Mouse (Mus musculus): Measurements from ENCODE around the gene Zfp456.
A peak's percentile ranks its signal among the peaks of the same experiment; 100 is the strongest.
"Not testable (repeated sequence)": the region's sequence is repeated elsewhere in the genome, so short reads cannot be mapped to it uniquely, and the experiment has no call there.

Zfp456 gene

DNA sequence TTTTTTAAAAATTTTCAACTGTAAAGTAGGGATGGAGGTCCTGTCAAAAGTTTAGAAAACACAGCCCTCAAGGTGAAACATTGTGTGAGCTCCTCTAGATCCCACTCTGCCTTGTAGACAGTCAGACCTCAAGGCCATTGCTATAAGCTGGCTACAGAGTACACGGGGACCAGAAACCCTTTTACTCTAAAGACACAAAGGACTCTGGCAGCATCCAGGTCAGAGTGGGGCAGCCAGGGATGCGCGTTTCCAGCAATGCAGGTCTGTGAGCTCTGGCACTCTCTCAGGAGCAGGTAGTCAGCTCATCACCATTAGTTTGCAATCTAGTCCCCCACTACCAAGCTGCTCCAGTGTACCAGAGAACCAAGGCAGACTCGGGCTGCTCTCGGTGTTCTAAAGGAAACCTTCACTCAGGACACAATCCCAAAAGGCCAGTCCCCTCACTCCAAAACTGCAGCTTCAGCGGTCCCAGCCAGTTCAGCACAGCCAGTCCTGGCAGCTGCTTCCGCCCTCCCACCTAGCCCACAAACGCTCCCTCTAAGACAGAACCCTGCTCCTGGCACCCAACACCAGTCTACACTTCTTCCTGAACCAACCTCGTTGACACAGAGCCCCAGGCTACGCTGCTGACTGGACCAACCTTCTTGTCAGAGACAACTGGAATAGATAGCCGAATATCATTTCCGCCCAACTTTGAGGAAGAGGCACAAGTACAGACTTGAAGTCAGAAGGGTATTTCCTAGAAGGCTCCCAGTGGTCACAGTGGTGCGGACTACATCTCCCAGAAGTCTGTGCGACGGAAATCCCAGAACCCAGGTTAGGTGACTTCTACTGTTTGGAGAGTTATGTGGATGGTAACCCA is at the start of gene Zfp456, which contains the start of gene Gm28041:
Gene Zfp456 (minus strand): TSS at position 761 of the 862 bp plus-strand sequence.
Gene Gm28041 (minus strand): TSS at position 684 of the 862 bp plus-strand sequence.
- not testable (repeated sequence) for DNase-seq (ENCODE audit: low read depth, low spot score)

DNA sequence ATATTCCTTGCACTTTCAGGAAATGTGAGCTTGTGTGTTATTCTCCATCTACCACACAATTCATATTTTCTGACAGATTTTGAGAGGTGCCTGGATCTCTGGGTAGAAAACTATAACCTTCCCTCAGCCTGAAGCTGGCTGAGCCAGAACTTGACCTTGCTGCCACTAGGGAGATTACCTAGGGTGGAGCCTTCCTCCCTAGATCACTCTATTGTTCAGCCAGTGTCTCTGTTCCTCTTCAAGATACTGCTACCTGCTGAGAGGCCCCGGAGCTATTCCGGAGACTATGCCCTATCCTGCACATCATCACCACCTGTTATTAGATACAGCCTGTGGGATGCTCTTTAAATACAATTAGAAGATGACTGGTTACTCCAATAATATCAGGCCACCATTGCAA is 46.9 kb upstream of the Zfp456 start:
- not testable (repeated sequence) for DNase-seq (ENCODE audit: low read depth, low spot score)

DNA sequence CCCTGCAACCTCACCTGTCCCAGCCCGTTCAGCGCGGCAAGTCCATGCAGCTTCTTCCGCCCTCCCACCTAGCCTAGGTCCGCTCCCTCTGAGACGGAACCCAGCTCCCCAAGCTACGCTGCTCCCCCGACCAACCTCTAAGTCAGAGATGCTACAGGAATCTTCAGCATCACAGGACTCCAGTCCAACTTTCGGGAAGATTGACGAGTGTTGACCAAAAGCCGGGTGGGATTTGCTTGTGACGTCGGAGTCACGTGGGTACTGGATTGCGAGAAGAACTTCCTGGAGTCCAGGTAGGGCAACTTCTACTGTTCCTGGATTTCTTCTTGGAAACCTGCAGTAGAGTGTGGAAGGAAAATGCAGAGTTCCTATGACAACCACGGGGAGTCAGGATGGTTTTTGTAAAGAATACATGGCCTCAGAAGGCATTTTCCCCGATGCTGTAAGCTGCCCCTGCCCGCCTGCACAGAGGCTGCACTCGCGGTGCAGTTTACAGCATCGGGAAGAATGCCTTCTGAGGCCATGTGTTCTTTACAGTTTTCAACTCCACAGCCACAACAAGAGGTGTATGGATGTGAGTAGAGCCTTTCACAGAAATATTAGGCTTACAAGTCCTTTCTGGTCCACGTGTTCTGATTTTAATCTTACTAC is 45.7 kb upstream of the Zfp456 start, which contains the start of gene Zfp459:
Gene Zfp459 (minus strand): TSS at position 212 of the 651 bp plus-strand sequence.
- DNase-seq (ENCODE audit: low read depth, low spot score): no peak

DNA sequence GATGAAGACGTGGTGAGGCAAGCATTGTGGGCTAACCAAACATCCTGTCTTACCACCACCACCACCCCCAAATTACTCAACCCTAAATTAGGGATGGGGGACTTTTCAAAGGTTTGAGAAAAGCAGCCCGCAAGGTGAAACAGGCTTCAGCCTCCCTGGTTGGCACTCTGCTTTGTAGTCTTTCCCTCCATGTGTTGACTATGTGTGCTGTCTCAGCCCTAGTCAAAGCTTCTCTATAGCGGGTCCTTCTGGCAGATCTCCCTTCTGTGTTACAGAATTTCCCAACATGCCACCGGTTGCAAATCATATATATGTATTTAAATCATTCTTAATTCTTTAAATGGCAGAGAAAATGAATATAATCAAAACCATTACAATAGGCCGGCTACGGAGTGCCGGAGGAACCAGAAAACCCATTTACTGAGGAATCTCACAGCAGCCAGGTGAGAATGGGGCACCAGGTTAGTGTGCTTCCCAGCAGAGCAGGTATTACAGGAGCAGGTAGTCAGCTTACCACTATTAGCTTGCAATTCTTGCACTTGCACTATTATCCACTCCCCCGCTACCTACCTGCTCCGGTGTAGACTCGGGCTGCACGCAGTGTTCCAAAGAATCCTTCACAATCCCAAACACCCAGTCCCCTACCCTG is 45.1 kb upstream of the Zfp456 start:
- no peak for DNase-seq (ENCODE audit: low read depth, low spot score)

DNA sequence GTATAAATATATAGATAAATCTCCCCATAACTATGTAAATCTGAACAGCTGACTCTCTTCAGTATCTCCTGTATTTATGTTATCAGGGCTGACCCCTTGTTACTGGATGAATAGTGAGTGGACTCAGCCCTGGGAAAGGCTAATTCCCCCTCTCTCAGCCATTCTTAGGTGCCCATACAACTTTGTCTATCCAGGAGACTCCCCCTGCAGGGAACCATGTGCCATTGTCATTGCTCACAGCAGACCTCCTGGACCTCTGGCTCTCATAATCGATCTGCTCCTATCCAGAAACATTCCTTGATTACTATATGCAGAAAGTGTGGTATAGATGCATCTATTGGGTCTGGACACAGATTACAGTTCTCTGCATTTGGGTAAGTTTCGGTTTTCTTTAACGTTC is 41.2 kb upstream of the Zfp456 start:
- DNase-seq (ENCODE audit: low read depth, low spot score): no peak

DNA sequence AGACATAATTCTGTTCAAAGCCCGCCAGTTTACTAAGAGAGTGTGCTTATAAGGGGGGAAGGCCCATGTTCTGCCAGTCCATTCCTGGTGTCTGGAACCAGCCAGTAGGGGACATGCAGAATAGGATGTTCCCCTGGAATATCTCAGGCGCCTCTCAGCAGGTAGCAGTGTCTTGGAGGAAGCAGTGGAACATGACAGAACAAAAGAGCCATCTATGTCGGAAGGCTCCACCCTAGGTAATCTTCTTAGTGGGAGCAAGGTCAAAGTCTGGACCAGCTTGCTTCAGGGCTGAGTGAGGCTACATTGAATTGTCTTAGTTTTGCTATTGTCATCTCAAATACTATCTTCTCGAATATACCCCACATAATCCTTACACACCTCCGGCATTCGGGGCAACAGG is 40.1 kb upstream of the Zfp456 start:
- DNase-seq (ENCODE audit: low read depth, low spot score): no peak

DNA sequence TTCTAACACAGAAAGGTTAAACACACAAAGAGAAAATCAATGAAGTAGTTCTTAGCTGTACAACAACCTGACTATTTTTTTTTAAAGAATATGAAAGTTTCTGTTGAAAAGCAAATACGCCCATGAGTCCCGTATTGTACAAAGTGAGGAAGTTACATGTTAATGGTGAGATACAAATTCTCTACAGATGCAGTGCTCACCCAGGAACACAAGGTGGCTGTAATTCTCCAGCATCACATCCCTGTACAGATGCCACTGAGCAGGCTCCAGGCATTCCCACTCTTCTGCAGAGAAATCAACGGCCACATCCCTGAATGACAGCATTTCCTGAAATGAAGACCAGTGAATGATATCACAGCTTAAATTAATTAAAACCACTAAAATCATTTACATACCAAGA is 38.0 kb upstream of the Zfp456 start:
- DNase-seq (ENCODE audit: low read depth, low spot score): not testable (repeated sequence)

DNA sequence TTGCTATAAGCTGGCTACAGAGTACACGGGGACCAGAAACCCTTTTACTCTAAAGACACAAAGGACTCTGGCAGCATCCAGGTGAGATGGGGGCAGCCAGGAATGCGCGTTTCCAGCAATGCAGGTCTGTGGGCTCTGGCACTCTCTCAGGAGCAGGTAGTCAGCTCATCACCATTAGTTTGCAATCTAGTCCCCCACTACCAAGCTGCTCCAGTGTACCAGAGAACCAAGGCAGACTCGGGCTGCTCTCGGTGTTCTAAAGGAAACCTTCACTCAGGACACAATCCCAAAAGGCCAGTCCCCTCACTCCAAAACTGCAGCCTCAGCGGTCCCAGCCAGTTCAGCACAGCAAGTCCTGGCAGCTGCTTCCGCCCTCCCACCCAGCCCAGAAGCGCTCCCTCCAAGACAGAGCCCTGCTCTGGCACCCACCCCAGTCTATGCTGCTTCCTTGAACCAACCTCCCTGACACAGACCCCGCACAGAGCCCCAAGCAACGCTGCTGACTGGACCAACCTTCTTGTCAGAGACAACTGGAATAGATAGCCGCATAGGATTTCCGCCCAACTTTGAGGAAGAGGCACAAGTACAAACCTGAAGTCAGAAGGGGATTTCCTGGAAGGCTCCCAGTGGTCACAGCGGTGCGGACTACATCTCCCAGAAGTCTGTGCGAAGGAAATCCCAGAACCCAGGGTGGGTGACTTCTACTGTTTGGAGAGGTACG is 23.7 kb upstream of the Zfp456 start, which contains the start of gene Zfp429:
Gene Zfp429 (minus strand): TSS at position 637 of the 721 bp plus-strand sequence.
- not testable (repeated sequence) for DNase-seq (ENCODE audit: low read depth, low spot score)

DNA sequence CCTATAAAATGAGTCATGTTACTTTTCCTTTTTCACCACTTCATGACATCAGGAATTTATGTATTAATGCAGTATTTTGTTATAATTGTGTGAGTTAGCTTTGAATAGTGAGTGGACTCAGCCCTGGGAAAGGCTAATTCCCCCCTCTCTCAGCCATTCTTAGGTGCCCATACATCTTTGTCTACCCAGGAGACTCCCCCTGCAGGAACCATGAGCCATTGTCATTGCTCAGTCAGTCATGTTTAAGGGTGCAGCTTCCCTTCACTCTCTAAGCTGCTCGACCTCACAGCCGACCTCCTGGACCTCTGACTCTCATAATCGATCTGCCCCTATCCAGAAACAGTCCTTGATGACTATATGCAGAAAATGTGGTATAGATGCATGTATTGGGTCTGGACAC is 645 bp upstream of the Zfp456 start:
- not testable (repeated sequence) for DNase-seq (ENCODE audit: low read depth, low spot score)

DNA sequence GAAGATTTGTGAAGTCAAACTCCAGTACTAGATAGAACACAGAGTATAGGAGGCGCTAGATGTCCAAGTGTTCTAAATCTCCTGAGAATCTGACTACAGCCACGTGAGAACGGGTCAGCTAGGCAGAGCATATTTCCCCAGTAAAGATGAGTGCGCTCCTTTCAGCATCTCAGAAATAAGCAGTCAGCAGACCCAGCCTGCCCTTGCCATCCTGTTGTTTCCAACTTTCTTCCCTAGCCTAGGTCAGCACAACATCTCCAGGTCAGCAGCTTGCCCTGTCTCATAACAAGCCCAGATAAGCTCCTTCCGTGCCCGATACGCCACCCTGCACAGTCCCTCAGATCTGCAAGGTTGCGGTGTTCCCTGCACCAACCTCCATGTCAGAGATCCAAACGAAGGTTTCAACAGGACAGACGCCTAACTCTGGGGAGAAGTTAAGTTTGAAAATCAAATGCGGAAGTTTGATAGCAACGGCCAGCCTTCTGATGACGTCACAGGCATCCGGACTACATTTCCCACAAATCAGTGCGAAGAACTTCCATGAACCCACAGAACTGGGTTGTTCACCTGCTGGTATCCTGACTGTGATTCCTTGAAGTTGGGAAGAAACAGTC is 15.4 kb downstream of the Zfp456 start, which contains the start of the genes Gm28044 and Zfp953:
Gene Gm28044 (minus strand): TSS at position 406 of the 614 bp plus-strand sequence.
Gene Zfp953 (minus strand): TSS at position 475 of the 614 bp plus-strand sequence.
- peak; percentile 84 for DNase-seq (ENCODE audit: low read depth, low spot score)

DNA sequence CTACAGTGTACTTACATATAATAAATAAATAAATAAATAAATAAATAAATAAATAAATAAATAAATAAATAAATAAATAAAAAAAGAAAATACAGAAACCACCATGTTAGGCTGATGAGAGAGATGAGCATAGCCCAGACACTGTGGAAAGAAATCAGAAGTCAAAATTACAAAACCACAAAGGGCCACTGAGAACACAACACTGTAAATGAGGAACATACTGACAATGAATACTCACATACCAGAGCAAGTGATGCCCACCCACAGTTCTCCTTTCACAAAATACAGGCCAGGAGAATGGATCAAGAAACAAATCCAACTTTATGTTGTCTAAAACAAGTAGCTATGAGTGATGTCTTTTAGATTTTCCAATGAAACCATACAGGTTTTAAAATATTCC is 23.8 kb downstream of the Zfp456 start:
- DNase-seq (ENCODE audit: low read depth, low spot score): no peak

DNA sequence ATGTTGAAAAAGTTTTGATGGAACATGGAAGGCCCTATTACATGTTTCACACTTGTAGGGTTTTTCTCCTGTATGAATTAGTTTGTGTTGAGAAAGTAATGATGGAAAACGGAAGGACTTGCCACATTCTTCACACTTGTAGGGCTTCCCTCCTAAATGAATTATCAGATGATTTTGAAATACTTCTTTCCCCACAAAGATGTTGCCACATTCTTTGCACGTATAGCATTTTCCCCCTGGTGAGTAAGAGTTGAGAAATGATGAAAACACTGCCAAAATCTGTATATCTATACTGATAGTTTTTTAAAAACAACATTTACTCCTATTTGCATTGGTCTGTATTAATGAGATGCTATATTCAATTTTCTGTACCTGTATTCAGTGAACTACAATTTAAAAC is 32.2 kb downstream of the Zfp456 start:
- DNase-seq (ENCODE audit: low read depth, low spot score): no peak

DNA sequence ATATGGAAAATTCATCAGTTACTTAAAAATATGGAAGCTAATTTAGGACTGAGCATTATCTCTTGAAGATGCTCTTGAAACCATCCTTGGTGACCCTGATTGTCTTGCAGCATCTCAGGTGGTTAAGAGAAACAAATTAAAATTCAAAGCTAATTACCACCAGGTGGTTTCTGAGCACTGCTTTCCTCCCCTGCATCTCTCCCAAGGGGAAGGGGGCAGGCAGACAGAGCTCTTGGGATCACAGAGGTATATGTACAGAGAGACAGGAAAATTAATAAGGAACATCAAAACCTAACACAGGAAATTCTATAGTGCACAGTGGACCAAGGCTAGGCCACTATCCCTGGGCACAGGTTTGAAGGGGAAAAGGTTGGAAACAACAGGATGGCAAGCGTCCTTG is 42.7 kb downstream of the Zfp456 start:
- DNase-seq (ENCODE audit: low read depth, low spot score): no peak

DNA sequence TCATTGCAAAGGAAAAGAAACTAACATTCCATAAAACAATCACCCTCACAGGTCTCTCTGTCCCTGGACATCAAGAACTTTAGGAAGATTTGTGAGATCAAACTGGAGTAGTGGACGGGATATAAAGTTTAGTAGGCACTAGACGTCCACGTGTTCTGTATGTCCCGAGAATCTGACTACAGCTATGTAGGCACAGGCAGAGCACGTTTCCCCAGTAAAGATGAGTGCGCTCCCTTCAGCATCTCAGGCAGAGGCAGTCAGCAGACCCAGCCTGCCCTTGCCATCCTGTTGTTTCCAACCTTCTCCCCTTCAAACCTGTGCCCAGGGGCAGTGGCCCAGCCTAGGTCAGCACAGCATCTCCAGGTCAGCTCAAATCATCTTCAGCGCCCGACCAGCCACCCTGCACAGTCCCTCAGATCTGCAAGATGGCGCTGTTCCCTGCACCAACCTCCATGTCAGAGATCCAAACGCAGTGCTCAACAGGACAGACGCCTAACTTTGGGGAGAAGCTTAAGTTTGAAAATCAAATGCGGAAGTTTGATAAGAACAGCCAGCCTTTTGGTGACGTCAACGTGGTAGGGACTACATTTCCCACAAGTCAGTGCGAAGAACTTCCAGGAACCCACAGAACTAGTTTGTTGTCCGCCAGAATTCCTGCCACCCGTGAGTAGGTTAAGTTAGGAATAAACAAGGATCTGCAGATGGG is 43.4 kb downstream of the Zfp456 start, which contains the start of gene Zfp595:
Gene Zfp595 (minus strand): TSS at position 552 of the 706 bp plus-strand sequence.
- peak; percentile 46 for DNase-seq (ENCODE audit: low read depth, low spot score)
